ENCODE assay signal across 1 mouse cellular context in the genomic region with DNA sequence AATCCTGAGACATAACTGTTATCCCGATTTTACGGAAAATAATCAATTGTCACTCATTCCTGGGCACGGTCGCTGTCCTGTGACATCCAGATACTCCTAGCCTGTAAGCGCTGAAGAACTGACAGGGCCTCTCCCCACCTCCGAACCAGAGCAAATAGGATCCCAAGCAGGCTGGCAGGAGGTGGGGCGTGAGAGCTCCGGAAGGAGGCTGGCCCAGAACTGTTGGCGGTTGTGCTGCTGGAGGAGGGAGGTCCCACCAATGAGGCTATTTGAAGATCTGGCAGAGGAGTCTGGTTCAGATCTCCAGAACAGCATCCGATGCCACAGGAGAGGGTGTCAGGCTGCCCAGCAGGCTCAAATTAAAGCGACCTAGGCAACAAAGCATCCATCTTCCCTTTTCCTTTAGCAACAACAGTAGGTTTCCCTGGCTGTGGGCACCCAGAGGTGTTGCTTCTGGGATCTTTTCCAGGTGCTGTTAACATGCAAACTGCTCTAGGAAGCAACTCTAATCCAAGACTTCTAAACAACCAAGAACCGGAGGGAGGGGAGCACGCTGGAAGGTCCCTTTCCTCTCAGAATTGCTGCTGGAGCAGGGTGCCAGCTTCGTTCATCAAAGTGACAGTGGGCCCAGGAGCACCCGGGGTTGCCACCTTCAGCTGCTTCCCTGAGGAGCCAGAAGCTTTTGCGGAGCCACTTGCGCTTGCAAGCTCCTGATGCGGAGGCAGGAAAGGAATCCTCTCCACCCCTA.
TF ChIP-seq lines count a peak whose summit lies in the region.

No protein-coding gene starts in this region.

TF ChIP-seq in C2C12, 6 proteins besides CTCF, POLR2A, EP300 and RAD21:
- TF ChIP-seq USF1 (IDR thresholded peaks at IDR 0.05; ENCODE audit: low read depth): no peak
- TF ChIP-seq FOSL1 (IDR thresholded peaks at IDR 0.05; ENCODE audit: insufficient read depth, low read length, poor library complexity, severe bottlenecking): no peak
- TF ChIP-seq MYOD1 (IDR thresholded peaks at IDR 0.05; ENCODE audit: control insufficient read depth, insufficient read length, low read depth): no peak
- no peak for TF ChIP-seq CEBPB (IDR thresholded peaks at IDR 0.05; ENCODE audit: low read depth)
- no peak for TF ChIP-seq MAX (IDR thresholded peaks at IDR 0.05)
- TF ChIP-seq MYOG (IDR thresholded peaks at IDR 0.05; ENCODE audit: control insufficient read depth, extremely low read depth, insufficient read length): no peak
